Mouse (Mus musculus): ENCODE measurements at regions not wholly inside any gene's neighbourhood (a gene's known extent, or its start where the extent isn't known, plus 50 kb on each side); places are given as distances from the start of the nearest gene placed in this dataset.
"Not testable (repeated sequence)": the region's sequence is repeated elsewhere in the genome, so short reads cannot be mapped to it uniquely, and the experiment has no call there.

- ATAC-seq (ENCODE audit: extremely low read depth, insufficient number of reproducible peaks, low FRiP score, poor library complexity, severe bottlenecking) = no peak
Observed at GRCm38 (mm10) chr12:39594726-39595125, 443.1 kb downstream of the Arl4a start.

GRCm38 (mm10) chr12:39593781-39594180 lies 444.0 kb downstream of the Arl4a start:
- H3K9me3 ChIP-seq (replicated peaks); H3K4me3 ChIP-seq (ENCODE audit: low read depth, low read length); DNase-seq (ENCODE audit: low spot score); H3K4me1 ChIP-seq (ENCODE audit: insufficient read depth, low read depth, low read length); ATAC-seq (ENCODE audit: extremely low read depth, insufficient number of reproducible peaks, low FRiP score, poor library complexity, severe bottlenecking); H3K27me3 ChIP-seq (ENCODE audit: insufficient read depth, low read length); H3K36me3 ChIP-seq (replicated peaks): not testable (repeated sequence)

More at GRCm38 (mm10) chr12:39594726-39595125, 443.1 kb downstream of the Arl4a start:
- no peaks in the 10 kb centered on the region for H3K9me3 ChIP-seq (replicated peaks)
- no peaks in the 10 kb centered on the region for H3K4me1 ChIP-seq (ENCODE audit: insufficient read depth, low read depth, low read length)
- no peak overlapping the region for H3K4me3 ChIP-seq (ENCODE audit: low read depth, low read length)
- no peaks in the 10 kb centered on the region for H3K36me3 ChIP-seq (replicated peaks)
- no peaks in the 10 kb centered on the region for H3K27me3 ChIP-seq (ENCODE audit: insufficient read depth, low read length)
- no peak for TF ChIP-seq CTCF (IDR thresholded peaks at IDR 0.05; ENCODE audit: low read depth, low read length)
- no peak for TF ChIP-seq GATA1 (IDR thresholded peaks at IDR 0.05; ENCODE audit: borderline replicate concordance, low read length)
- no peak for TF ChIP-seq POLR2AphosphoS5 (IDR thresholded peaks at IDR 0.05; ENCODE audit: insufficient replicate concordance, low read depth, low read length)
- TF ChIP-seq GATA2 (IDR thresholded peaks at IDR 0.05; ENCODE audit: borderline replicate concordance, low read depth, low read length) = no peak
- TF ChIP-seq TAL1 (conservative IDR thresholded peaks at IDR 0.05; ENCODE audit: low read depth, low read length) = no peak
- no peak for DNase-seq (ENCODE audit: low spot score)

- Histone ChIP-seq H3K27me3 (ENCODE audit: insufficient read depth, low read length) (no peaks in the 10 kb centered on the region), H3K36me3 (replicated peaks) (no peaks in the 10 kb centered on the region), H3K4me3 (ENCODE audit: low read depth, low read length) (no peak overlapping the region), H3K9me3 (replicated peaks) (no peaks in the 10 kb centered on the region), H3K4me1 (ENCODE audit: insufficient read depth, low read depth, low read length) (no peaks in the 10 kb centered on the region)
- no peak for ATAC-seq (ENCODE audit: extremely low read depth, insufficient number of reproducible peaks, low FRiP score, poor library complexity, severe bottlenecking)
- TF ChIP-seq POLR2AphosphoS5 (IDR thresholded peaks at IDR 0.05; ENCODE audit: insufficient replicate concordance, low read depth, low read length) (no peak), GATA1 (IDR thresholded peaks at IDR 0.05; ENCODE audit: borderline replicate concordance, low read length) (no peak), TAL1 (conservative IDR thresholded peaks at IDR 0.05; ENCODE audit: low read depth, low read length) (no peak), CTCF (IDR thresholded peaks at IDR 0.05; ENCODE audit: low read depth, low read length) (no peak), GATA2 (IDR thresholded peaks at IDR 0.05; ENCODE audit: borderline replicate concordance, low read depth, low read length) (no peak)
- no peak for DNase-seq (ENCODE audit: low spot score)
Observed at GRCm38 (mm10) chr12:39587204-39587909, 450.5 kb downstream of the Arl4a start.

- no peaks in the 10 kb centered on the region for H3K9me3 ChIP-seq (replicated peaks)
- H3K36me3 ChIP-seq (replicated peaks) = no peaks in the 10 kb centered on the region
- no peaks in the 10 kb centered on the region for H3K27me3 ChIP-seq (ENCODE audit: insufficient read depth, low read length)
- ATAC-seq (ENCODE audit: extremely low read depth, insufficient number of reproducible peaks, low FRiP score, poor library complexity, severe bottlenecking) (no peak), DNase-seq (ENCODE audit: low spot score) (no peak)
- TF ChIP-seq GATA2 (IDR thresholded peaks at IDR 0.05; ENCODE audit: borderline replicate concordance, low read depth, low read length) = no peak
- no peaks in the 10 kb centered on the region for H3K4me1 ChIP-seq (ENCODE audit: insufficient read depth, low read depth, low read length)
- no peak overlapping the region for H3K4me3 ChIP-seq (ENCODE audit: low read depth, low read length)
Observed at GRCm38 (mm10) chr12:39586163-39586562, 451.7 kb downstream of the Arl4a start.

- Histone ChIP-seq H3K4me1 (ENCODE audit: insufficient read depth, low read depth, low read length) (no peaks in the 10 kb centered on the region), H3K27me3 (ENCODE audit: insufficient read depth, low read length) (no peaks in the 10 kb centered on the region), H3K4me3 (ENCODE audit: low read depth, low read length) (no peak overlapping the region), H3K36me3 (replicated peaks) (no peaks in the 10 kb centered on the region), H3K9me3 (replicated peaks) (no peaks in the 10 kb centered on the region)
- DNase-seq (ENCODE audit: low spot score) = no peak
- no peak for TF ChIP-seq POLR2AphosphoS5 (IDR thresholded peaks at IDR 0.05; ENCODE audit: insufficient replicate concordance, low read depth, low read length)
- no peak for TF ChIP-seq CTCF (IDR thresholded peaks at IDR 0.05; ENCODE audit: low read depth, low read length)
- no peak for TF ChIP-seq GATA2 (IDR thresholded peaks at IDR 0.05; ENCODE audit: borderline replicate concordance, low read depth, low read length)
- no peak for TF ChIP-seq GATA1 (IDR thresholded peaks at IDR 0.05; ENCODE audit: borderline replicate concordance, low read length)
- no peak for ATAC-seq (ENCODE audit: extremely low read depth, insufficient number of reproducible peaks, low FRiP score, poor library complexity, severe bottlenecking)
Observed at GRCm38 (mm10) chr12:39577610-39578009, 460.2 kb downstream of the Arl4a start.

GRCm38 (mm10) chr12:39572802-39573201 lies 465.0 kb downstream of the Arl4a start:
- TF ChIP-seq POLR2AphosphoS5 (IDR thresholded peaks at IDR 0.05; ENCODE audit: insufficient replicate concordance, low read depth, low read length) (no peak), TAL1 (conservative IDR thresholded peaks at IDR 0.05; ENCODE audit: low read depth, low read length) (no peak), GATA2 (IDR thresholded peaks at IDR 0.05; ENCODE audit: borderline replicate concordance, low read depth, low read length) (no peak), CTCF (IDR thresholded peaks at IDR 0.05; ENCODE audit: low read depth, low read length) (no peak), GATA1 (IDR thresholded peaks at IDR 0.05; ENCODE audit: borderline replicate concordance, low read length) (no peak)
- H3K4me3 ChIP-seq (ENCODE audit: low read depth, low read length) = no peak overlapping the region
- ATAC-seq (ENCODE audit: extremely low read depth, insufficient number of reproducible peaks, low FRiP score, poor library complexity, severe bottlenecking) = no peak
- no peak for DNase-seq (ENCODE audit: low spot score)
- no peaks in the 10 kb centered on the region for H3K4me1 ChIP-seq (ENCODE audit: insufficient read depth, low read depth, low read length)
- H3K36me3 ChIP-seq (replicated peaks) = no peaks in the 10 kb centered on the region
- H3K9me3 ChIP-seq (replicated peaks) = no peaks in the 10 kb centered on the region
- no peaks in the 10 kb centered on the region for H3K27me3 ChIP-seq (ENCODE audit: insufficient read depth, low read length)

GRCm38 (mm10) chr12:39572147-39572546 lies 465.7 kb downstream of the Arl4a start:
- no peak for ATAC-seq (ENCODE audit: extremely low read depth, insufficient number of reproducible peaks, low FRiP score, poor library complexity, severe bottlenecking)

More at GRCm38 (mm10) chr12:39572147-39572546, 465.7 kb downstream of the Arl4a start:
- H3K36me3 ChIP-seq (replicated peaks) = no peaks in the 10 kb centered on the region
- DNase-seq (ENCODE audit: low spot score) = no peak
- no peaks in the 10 kb centered on the region for H3K27me3 ChIP-seq (ENCODE audit: insufficient read depth, low read length)
- H3K9me3 ChIP-seq (replicated peaks) = no peaks in the 10 kb centered on the region
- no peaks in the 10 kb centered on the region for H3K4me1 ChIP-seq (ENCODE audit: insufficient read depth, low read depth, low read length)
- H3K4me3 ChIP-seq (ENCODE audit: low read depth, low read length) = no peak overlapping the region
- TF ChIP-seq GATA1 (IDR thresholded peaks at IDR 0.05; ENCODE audit: borderline replicate concordance, low read length) (no peak), POLR2AphosphoS5 (IDR thresholded peaks at IDR 0.05; ENCODE audit: insufficient replicate concordance, low read depth, low read length) (no peak), CTCF (IDR thresholded peaks at IDR 0.05; ENCODE audit: low read depth, low read length) (no peak), TAL1 (conservative IDR thresholded peaks at IDR 0.05; ENCODE audit: low read depth, low read length) (no peak), GATA2 (IDR thresholded peaks at IDR 0.05; ENCODE audit: borderline replicate concordance, low read depth, low read length) (no peak)

Data from G1E (cell line).